Mouse (Mus musculus): Measurements from ENCODE around the gene Sema3d.

Gene Sema3d

GRCm38 (mm10) chr5:12584886-12585285, 201.7 kb downstream of the Sema3d start:
- peak; percentile 31 for DNase-seq (ENCODE audit: extremely low spot score, low spot score)

GRCm38 (mm10) chr5:12634227-12634980, 251.2 kb downstream of the Sema3d start:
- DNase-seq (ENCODE audit: extremely low spot score, low spot score) = peak; percentile 29

- no peak for DNase-seq (ENCODE audit: extremely low spot score, low spot score)
Measured at GRCm38 (mm10) chr5:12637763-12638468, 254.7 kb downstream of the Sema3d start.
